Mouse (Mus musculus): Measurements from ENCODE around the gene Foxf2. TPM values are rescaled to one million over a fixed set of nuclear protein-coding genes. Genes with fewer than 3 reads are reported as not detected.
A peak's percentile ranks its signal among the peaks of the same experiment; 100 is the strongest.

Foxf2 gene
- polyA plus RNA-seq, 1 experiment from 2014 or later: 5.6 TPM

- no peak overlapping the region for H3K9ac ChIP-seq (ENCODE audit: low read length)
- no peak overlapping the region for H3K4me3 ChIP-seq (ENCODE audit: low read depth, low read length)
- H3K4me2 ChIP-seq: no peak overlapping the region
- H3K9me3 ChIP-seq (ENCODE audit: control insufficient read depth, low read length): no peaks in the 10 kb centered on the region
- peak; percentile 91 for DNase-seq (ENCODE audit: low spot score, missing footprints)
- peaks cover 15% of the 10 kb centered on the region for H3K4me1 ChIP-seq (ENCODE audit: control insufficient read depth, insufficient read depth, low read length)
- H3K27ac ChIP-seq (ENCODE audit: low read depth, low read length): no peak overlapping the region
- no peaks in the 10 kb centered on the region for H3K36me3 ChIP-seq (ENCODE audit: control insufficient read depth, insufficient read depth, low read length)
- 2% methylated on average over 6 of the region's 6 CpGs for WGBS
- H3K27me3 ChIP-seq (ENCODE audit: control insufficient read depth, insufficient read depth, low read length): peaks cover 99% of the 10 kb centered on the region
- no peak for ATAC-seq (ENCODE audit: low FRiP score)
These were observed 2.3 kb upstream of the Foxf2 start for GRCm38 (mm10) chr13:31623291-31623690.

DNA sequence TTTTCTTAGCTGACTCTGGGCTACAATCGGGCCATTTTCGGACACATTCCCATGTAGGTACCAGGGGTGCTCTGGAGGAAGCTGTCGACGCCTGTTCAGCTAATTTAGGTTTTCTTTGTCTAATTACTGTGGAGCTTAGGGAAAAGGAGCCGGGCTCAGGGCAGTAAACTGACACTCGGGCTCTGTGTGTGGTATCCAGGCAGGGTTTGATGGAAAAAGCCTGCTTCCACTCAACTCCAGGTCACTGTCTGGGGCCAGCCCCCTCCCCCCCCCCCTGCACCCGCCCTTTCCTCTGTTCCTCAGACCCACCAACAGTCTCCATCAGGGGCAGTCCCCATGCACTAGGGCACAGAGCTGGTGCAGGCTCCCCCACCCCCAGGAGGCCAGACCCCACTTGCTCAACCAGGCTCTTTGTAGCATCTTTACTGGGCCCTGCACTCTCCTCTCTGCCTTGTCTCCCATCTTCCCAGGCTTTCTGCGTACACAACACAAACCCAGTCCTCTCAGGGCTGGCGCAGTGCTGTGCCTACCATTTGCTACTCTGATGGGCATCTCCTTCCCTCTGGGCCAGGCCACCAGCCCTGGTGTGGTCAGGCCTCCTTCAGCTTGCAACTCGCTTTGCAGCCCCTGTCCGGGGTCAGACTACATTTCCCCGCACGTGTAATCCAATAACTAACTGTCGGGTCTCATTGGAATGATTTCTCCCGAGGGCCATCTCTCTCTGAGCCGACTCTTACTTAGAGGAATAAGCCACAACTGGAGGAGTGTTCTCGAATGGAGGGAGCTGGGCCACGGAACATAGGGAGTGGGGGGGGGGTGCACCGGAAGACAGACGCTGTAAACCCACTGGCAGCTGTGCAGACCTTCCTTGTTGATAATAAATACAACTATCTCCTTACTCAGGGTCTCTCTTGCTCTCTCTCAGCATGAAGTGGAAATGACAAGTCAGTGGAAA is 1.4 kb upstream of the Foxf2 start:
- no peak for ATAC-seq (ENCODE audit: low FRiP score)
- Histone ChIP-seq H3K27me3 (ENCODE audit: control insufficient read depth, insufficient read depth, low read length) (peaks cover 99% of the 10 kb centered on the region), H3K4me3 (ENCODE audit: low read depth, low read length) (peak overlapping the region; percentile 40; the same call in 1 of the 2 replicates), H3K4me1 (ENCODE audit: control insufficient read depth, insufficient read depth, low read length) (peaks cover 15% of the 10 kb centered on the region), H3K4me2 (no peak overlapping the region), H3K9me3 (ENCODE audit: control insufficient read depth, low read length) (no peaks in the 10 kb centered on the region), H3K27ac (ENCODE audit: low read depth, low read length) (no peak overlapping the region), H3K9ac (ENCODE audit: low read length) (no peak overlapping the region), H3K36me3 (ENCODE audit: control insufficient read depth, insufficient read depth, low read length) (no peaks in the 10 kb centered on the region)
- DNase-seq (ENCODE audit: low spot score, missing footprints): peak; percentile 94
- under 1% methylated on average over 20 of the region's 20 CpGs for WGBS

- no peaks in the 10 kb centered on the region for H3K9me3 ChIP-seq (ENCODE audit: control insufficient read depth, low read length)
- peak overlapping the region; percentile 40 for H3K4me3 ChIP-seq (ENCODE audit: low read depth, low read length)
- no peak overlapping the region for H3K27ac ChIP-seq (ENCODE audit: low read depth, low read length)
- ATAC-seq (ENCODE audit: low FRiP score) (no peak), DNase-seq (ENCODE audit: low spot score, missing footprints) (peak; percentile 95)
- peaks cover 19% of the 10 kb centered on the region for H3K4me1 ChIP-seq (ENCODE audit: control insufficient read depth, insufficient read depth, low read length)
- under 1% methylated on average over 13 of the region's 13 CpGs for WGBS
- H3K9ac ChIP-seq (ENCODE audit: low read length): no peak overlapping the region
- H3K36me3 ChIP-seq (ENCODE audit: control insufficient read depth, insufficient read depth, low read length): no peaks in the 10 kb centered on the region
- H3K4me2 ChIP-seq: 0 out of 2 replicates have a peak overlapping the region, but pooled peaks have one; percentile 4
- H3K27me3 ChIP-seq (ENCODE audit: control insufficient read depth, insufficient read depth, low read length): peaks cover 99% of the 10 kb centered on the region
These were observed 667 bp upstream of the Foxf2 start for GRCm38 (mm10) chr13:31624966-31625332.

DNA sequence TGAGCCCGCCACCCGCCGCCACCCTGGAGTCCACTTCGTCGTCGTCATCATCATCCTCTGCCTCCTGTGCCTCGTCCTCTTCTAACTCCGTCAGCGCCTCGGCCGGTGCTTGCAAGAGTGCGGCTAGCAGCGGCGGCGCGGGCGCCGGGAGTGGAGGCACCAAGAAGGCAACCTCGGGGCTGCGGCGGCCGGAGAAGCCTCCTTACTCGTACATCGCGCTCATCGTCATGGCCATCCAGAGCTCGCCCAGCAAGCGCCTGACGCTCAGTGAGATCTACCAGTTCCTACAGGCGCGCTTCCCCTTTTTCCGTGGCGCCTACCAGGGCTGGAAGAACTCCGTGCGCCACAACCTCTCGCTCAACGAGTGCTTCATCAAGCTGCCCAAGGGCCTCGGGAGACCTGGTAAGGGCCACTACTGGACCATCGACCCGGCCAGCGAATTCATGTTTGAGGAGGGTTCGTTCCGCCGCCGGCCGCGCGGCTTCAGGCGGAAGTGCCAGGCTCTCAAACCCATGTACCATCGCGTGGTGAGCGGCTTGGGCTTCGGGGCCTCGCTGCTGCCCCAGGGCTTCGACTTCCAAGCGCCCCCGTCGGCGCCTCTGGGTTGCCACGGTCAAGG is 676 bp downstream of the Foxf2 start:
- Histone ChIP-seq H3K27ac (ENCODE audit: low read depth, low read length) (no peak overlapping the region), H3K4me1 (ENCODE audit: control insufficient read depth, insufficient read depth, low read length) (peaks cover 19% of the 10 kb centered on the region), H3K9ac (ENCODE audit: low read length) (peak overlapping the region; percentile 33), H3K27me3 (ENCODE audit: control insufficient read depth, insufficient read depth, low read length) (peaks cover 99% of the 10 kb centered on the region), H3K9me3 (ENCODE audit: control insufficient read depth, low read length) (no peaks in the 10 kb centered on the region), H3K4me2 (peak overlapping the region; percentile 67), H3K4me3 (ENCODE audit: low read depth, low read length) (peak overlapping the region; percentile 40), H3K36me3 (ENCODE audit: control insufficient read depth, insufficient read depth, low read length) (no peaks in the 10 kb centered on the region)
- DNase-seq (ENCODE audit: low spot score, missing footprints) (peak; percentile 98), ATAC-seq (ENCODE audit: low FRiP score) (peak; percentile 19; the same call in 1 of the 2 replicates)
- WGBS: under 1% methylated on average over 60 of the region's 60 CpGs

DNA sequence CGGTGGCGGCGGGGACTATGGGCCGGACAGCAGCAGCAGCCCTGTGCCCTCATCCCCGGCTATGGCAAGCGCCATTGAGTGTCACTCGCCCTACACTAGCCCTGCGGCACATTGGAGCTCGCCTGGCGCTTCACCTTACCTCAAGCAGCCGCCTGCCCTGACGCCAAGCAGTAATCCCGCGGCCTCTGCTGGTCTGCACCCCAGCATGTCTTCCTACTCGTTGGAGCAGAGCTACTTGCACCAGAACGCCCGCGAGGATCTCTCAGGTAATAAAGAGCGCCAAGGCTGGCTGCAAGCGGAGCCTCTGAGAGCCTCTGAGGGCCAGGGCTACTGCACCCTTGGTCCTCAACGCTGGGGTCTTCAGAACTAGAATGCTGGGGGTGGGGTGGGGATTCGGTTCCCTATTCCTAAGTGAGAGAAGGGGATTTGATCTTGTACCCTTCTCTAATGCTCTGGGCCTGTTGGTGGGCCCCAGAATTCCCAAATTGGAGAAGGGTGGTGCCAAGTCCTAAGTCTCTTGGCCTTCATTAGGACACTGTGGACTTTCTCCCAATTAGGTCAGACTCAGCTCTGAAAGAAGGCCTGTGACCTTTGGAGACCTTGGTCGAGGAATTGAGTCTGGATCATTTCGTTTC is 1.5 kb downstream of the Foxf2 start:
- Histone ChIP-seq H3K36me3 (ENCODE audit: control insufficient read depth, insufficient read depth, low read length) (no peaks in the 10 kb centered on the region), H3K9me3 (ENCODE audit: control insufficient read depth, low read length) (no peaks in the 10 kb centered on the region), H3K27ac (ENCODE audit: low read depth, low read length) (no peak overlapping the region), H3K9ac (ENCODE audit: low read length) (no peak overlapping the region; the same call in 1 of the 2 replicates), H3K4me1 (ENCODE audit: control insufficient read depth, insufficient read depth, low read length) (peaks cover 19% of the 10 kb centered on the region), H3K4me3 (ENCODE audit: low read depth, low read length) (peak overlapping the region; percentile 40), H3K4me2 (peak overlapping the region; percentile 67), H3K27me3 (ENCODE audit: control insufficient read depth, insufficient read depth, low read length) (peaks cover 99% of the 10 kb centered on the region)
- ATAC-seq (ENCODE audit: low FRiP score) (no peak), DNase-seq (ENCODE audit: low spot score, missing footprints) (peak; percentile 92)
- WGBS: under 1% methylated on average over 24 of the region's 24 CpGs

DNA sequence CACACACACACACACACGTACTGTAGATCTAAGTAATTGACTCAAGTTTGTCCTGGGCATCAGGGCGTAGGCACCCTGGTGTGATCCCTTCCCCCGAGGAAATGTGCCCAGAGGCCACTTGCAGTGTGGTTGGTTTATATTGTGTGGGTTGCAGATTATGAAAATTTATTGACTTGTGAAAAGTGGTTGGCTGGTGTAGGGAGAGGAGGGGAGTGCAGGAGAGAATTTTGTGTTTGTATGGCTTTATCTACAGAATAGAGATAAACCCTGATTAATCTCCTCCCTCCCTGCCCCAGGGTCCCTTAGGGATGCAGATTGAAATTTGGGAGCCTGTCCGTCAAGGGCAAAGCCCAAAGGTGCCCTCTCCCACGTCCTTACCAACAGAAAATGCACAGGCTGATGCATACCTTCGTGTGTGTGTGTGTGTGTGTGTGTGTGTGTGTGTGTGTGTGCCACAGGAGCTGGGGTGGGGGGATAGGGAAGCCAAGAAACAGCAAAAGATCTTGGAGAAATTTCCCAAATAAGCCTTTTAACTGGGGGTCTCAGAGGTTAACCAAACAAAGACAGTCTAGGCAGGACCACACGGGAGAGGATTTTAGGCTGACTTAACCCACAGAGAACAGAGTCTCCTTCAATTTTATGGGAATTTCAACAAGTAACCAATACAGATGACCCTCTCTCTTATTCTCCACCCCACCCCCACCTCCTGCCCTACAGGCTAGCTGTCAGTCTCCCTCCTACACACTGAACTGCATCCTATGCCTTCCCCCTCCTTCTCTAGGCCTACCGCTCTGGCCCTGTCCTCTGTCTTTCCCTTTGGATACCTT is 2.5 kb downstream of the Foxf2 start:
- WGBS: under 1% methylated on average over 8 of the region's 8 CpGs
- Histone ChIP-seq H3K4me3 (ENCODE audit: low read depth, low read length) (0 out of 2 replicates have a peak overlapping the region, but pooled peaks have one; percentile 4), H3K9ac (ENCODE audit: low read length) (no peak overlapping the region), H3K9me3 (ENCODE audit: control insufficient read depth, low read length) (no peaks in the 10 kb centered on the region), H3K27ac (ENCODE audit: low read depth, low read length) (no peak overlapping the region), H3K36me3 (ENCODE audit: control insufficient read depth, insufficient read depth, low read length) (no peaks in the 10 kb centered on the region), H3K27me3 (ENCODE audit: control insufficient read depth, insufficient read depth, low read length) (peaks cover 93% of the 10 kb centered on the region), H3K4me2 (no peak overlapping the region), H3K4me1 (ENCODE audit: control insufficient read depth, insufficient read depth, low read length) (peaks cover 19% of the 10 kb centered on the region)
- ATAC-seq (ENCODE audit: low FRiP score) (no peak), DNase-seq (ENCODE audit: low spot score, missing footprints) (peak; percentile 93)

GRCm38 (mm10) chr13:31628691-31629180 is 3.1 kb downstream of the Foxf2 start:
- Histone ChIP-seq H3K9me3 (ENCODE audit: control insufficient read depth, low read length) (no peaks in the 10 kb centered on the region), H3K4me3 (ENCODE audit: low read depth, low read length) (peak overlapping the region; percentile 27), H3K27ac (ENCODE audit: low read depth, low read length) (no peak overlapping the region), H3K9ac (ENCODE audit: low read length) (no peak overlapping the region), H3K4me2 (peak overlapping the region; percentile 38), H3K36me3 (ENCODE audit: control insufficient read depth, insufficient read depth, low read length) (no peaks in the 10 kb centered on the region), H3K4me1 (ENCODE audit: control insufficient read depth, insufficient read depth, low read length) (peaks cover 19% of the 10 kb centered on the region), H3K27me3 (ENCODE audit: control insufficient read depth, insufficient read depth, low read length) (peaks cover 89% of the 10 kb centered on the region)
- under 1% methylated on average over 14 of the region's 14 CpGs for WGBS
- DNase-seq (ENCODE audit: low spot score, missing footprints) (peak; percentile 95), ATAC-seq (ENCODE audit: low FRiP score) (no peak)

- under 1% methylated on average over 40 of the region's 40 CpGs for WGBS
- ATAC-seq (ENCODE audit: low FRiP score) (0 out of 2 replicates have a peak, but pooled peaks have one; percentile 8), DNase-seq (ENCODE audit: low spot score, missing footprints) (peak; percentile 96)
- no peak overlapping the region for H3K9ac ChIP-seq (ENCODE audit: low read length)
- H3K27me3 ChIP-seq (ENCODE audit: control insufficient read depth, insufficient read depth, low read length): peaks cover 83% of the 10 kb centered on the region
- H3K36me3 ChIP-seq (ENCODE audit: control insufficient read depth, insufficient read depth, low read length): no peaks in the 10 kb centered on the region
- no peak overlapping the region for H3K27ac ChIP-seq (ENCODE audit: low read depth, low read length)
- H3K4me3 ChIP-seq (ENCODE audit: low read depth, low read length): peak overlapping the region; percentile 27
- H3K9me3 ChIP-seq (ENCODE audit: control insufficient read depth, low read length): no peaks in the 10 kb centered on the region
- peak overlapping the region; percentile 38 for H3K4me2 ChIP-seq
- peaks cover 19% of the 10 kb centered on the region for H3K4me1 ChIP-seq (ENCODE audit: control insufficient read depth, insufficient read depth, low read length)
These were observed 3.8 kb downstream of the Foxf2 start for GRCm38 (mm10) chr13:31629321-31629851.

Data from midbrain, embryonic 11.5 days (tissue).